Mouse (Mus musculus): ENCODE measurements around the gene Dnm3.

GRCm38 (mm10) chr1:162020766-162021165 is 457.1 kb downstream of the Dnm3 start:
- no peak for TF ChIP-seq CTCF (IDR thresholded peaks at IDR 0.05; ENCODE audit: extremely low read depth, insufficient read length, insufficient replicate concordance, low read depth, low read length)
- no peak for TF ChIP-seq POLR2A (IDR thresholded peaks at IDR 0.05; ENCODE audit: low read depth, low read length)

Data from small intestine, adult 2 months (tissue).